Mouse (Mus musculus) limb, embryonic 11.5 days (tissue): ENCODE results near the gene Magi2. TPM values are rescaled to one million over a fixed set of nuclear protein-coding genes. Genes with fewer than 3 reads are reported as not detected.

Source experiments
- ATAC-seq: fragments of 200-750 bp; cut with Nextera tagmentation; 2 replicates; pipeline ENCODE4 v1.8.0; 2017; ENCODE audit warnings: low read depth; ENCODE audit not compliant: insufficient number of reproducible peaks, low FRiP score, low TSS enrichment
- DNase-seq: peaks from one replicate; pipeline ENCODE4 v3.0.0-alpha.2; 2015; ENCODE audit warnings: low spot score
- H3K27ac ChIP-seq: fragments of 300-500 bp; sonication (generic); replicated peaks from 2 replicates; pipeline ENCODE4 v1.5.1; 2014; ENCODE audit warnings: low read depth, mild to moderate bottlenecking, low read length
- H3K27me3 ChIP-seq: fragments of 300-500 bp; sonication (generic); 2 replicates; pipeline ENCODE4 v1.6.1; 2014; ENCODE audit warnings: mild to moderate bottlenecking, low read length, mixed read lengths; ENCODE audit not compliant: control insufficient read depth, insufficient read depth
- H3K36me3 ChIP-seq: fragments of 300-500 bp; sonication (generic); 2 replicates; pipeline ENCODE4 v1.6.1; 2014; ENCODE audit warnings: mild to moderate bottlenecking, low read length, moderate library complexity, mixed read lengths; ENCODE audit not compliant: control insufficient read depth, insufficient read depth
- H3K4me1 ChIP-seq: fragments of 300-500 bp; sonication (generic); 2 replicates; pipeline ENCODE4 v1.6.1; 2014; ENCODE audit warnings: low read length, mixed read lengths; ENCODE audit not compliant: control insufficient read depth, insufficient read depth
- H3K4me2 ChIP-seq: fragments of 300-500 bp; sonication (generic); 2 replicates; pipeline ENCODE4 v1.6.1; 2014; ENCODE audit warnings: low read depth, mild to moderate bottlenecking, moderate library complexity; ENCODE audit not compliant: severe bottlenecking
- H3K4me3 ChIP-seq: fragments of 300-500 bp; sonication (generic); 2 replicates; pipeline ENCODE4 v1.5.1; 2014; ENCODE audit warnings: low read depth, low read length
- H3K9ac ChIP-seq: fragments of 300-500 bp; sonication (generic); 2 replicates; pipeline ENCODE4 v1.6.1; 2014; ENCODE audit warnings: mild to moderate bottlenecking, low read length
- H3K9me3 ChIP-seq: fragments of 300-500 bp; sonication (generic); 2 replicates; pipeline ENCODE4 v1.6.1; 2016; ENCODE audit warnings: low read length; ENCODE audit not compliant: control insufficient read depth
- WGBS: fragments of 180-500 bp; shearing (Covaris S2); extraction: QIAGEN DNeasy Blood & Tissue Kit; methylation state at CpG from one replicate; pipeline ENCODE4 v1.1.7; 2014; 5-methylcytosine and 5-hydroxymethylcytosine counted together
- polyA plus RNA-seq: library from polyadenylated mRNA; unstranded; fragments of >200 nt; fragmentation: Nextera tagmentation; extraction: Ambion mirVana; gene quantifications from 2 replicates; pipeline ENCODE4 v1.2.1, GENCODE M21; 2014

The Magi2 gene
- polyA plus RNA-seq, 1 experiment from 2014 or later, result 2.8 TPM

- ATAC-seq, result no peak
- H3K4me3 ChIP-seq, result no peak overlapping the region
- no peak for DNase-seq
- WGBS, result 81% methylated on average over 3 of the region's 3 CpGs
- no peak overlapping the region for H3K4me2 ChIP-seq
- no peaks in the 10 kb centered on the region for H3K4me1 ChIP-seq
- no peaks in the 10 kb centered on the region for H3K27me3 ChIP-seq
- H3K36me3 ChIP-seq, result no peaks in the 10 kb centered on the region
- H3K9ac ChIP-seq, result no peak overlapping the region
- H3K27ac ChIP-seq, result no peak overlapping the region
- H3K9me3 ChIP-seq, result no peaks in the 10 kb centered on the region
These were observed 1395.6 kb downstream of the Magi2 start for GRCm38 (mm10) chr5:20622417-20622816.

DNA sequence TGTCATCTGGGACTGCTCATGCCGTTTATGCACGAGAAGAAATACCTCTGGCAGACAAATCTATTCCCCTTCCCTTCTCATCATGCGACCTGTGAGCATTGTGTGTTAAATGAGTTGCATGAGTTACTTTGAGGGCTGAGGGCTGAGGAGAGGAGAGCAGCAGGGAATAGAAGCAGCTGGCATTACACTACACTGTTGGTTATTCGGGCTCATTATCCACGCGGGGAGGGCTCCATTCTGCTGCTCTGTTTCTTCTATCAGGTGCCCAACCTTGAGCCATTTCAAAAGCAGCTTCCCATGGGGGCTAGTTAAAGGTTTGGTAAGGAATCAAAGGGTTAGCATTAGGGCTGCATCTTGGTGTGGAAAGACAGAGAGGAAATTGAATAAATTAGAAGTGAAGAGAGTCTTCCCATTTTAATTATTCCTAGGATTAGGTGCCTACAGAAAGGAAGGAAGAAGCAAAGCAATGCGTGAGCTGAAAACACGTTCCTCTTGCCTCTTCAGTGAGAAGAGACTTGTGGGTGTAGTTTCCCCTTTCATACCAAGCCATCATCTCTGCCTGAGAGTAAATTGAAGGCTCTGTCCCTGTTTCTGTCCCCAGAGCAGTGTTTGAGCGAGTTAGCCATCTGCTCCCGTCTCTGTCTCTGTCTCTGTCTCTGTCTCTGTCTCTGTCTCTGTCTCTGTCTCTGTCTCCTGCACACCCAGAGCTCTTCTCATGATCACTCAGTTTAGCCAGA lies 1396.2 kb downstream of the Magi2 start:
- Histone ChIP-seq H3K4me2 (no peak overlapping the region), H3K9me3 (no peaks in the 10 kb centered on the region), H3K36me3 (no peaks in the 10 kb centered on the region), H3K4me3 (no peak overlapping the region), H3K27ac (no peak overlapping the region), H3K4me1 (no peaks in the 10 kb centered on the region), H3K27me3 (no peaks in the 10 kb centered on the region), H3K9ac (no peak overlapping the region)
- DNase-seq (no peak), ATAC-seq (no peak)
- 67% methylated on average over 10 of the region's 10 CpGs for WGBS

DNA sequence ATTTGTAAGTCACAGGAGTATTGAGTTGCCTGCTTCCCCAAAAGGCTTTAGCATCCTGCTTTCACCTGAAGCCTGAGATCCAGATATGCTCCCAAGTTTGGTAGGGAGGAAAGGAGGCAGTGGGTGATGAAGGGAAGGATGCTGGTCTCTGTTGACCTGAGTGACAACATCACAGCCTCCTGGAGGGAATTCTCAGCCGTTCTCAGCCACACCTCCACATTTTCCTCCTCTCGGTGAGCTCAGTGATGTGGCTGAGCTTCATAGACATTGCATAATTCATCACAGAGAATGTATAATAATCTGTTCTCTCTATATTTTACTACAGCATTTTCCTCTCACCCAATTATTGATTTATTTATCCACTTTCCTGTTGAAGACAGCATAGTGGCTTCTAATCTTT lies 1398.3 kb downstream of the Magi2 start:
- no peaks in the 10 kb centered on the region for H3K9me3 ChIP-seq
- no peak for DNase-seq
- H3K4me2 ChIP-seq, result no peak overlapping the region
- 78% methylated on average over 2 of the region's 2 CpGs for WGBS
- no peak for ATAC-seq
- H3K27me3 ChIP-seq, result no peaks in the 10 kb centered on the region
- H3K4me1 ChIP-seq, result no peaks in the 10 kb centered on the region
- H3K36me3 ChIP-seq, result no peaks in the 10 kb centered on the region
- no peak overlapping the region for H3K27ac ChIP-seq
- no peak overlapping the region for H3K9ac ChIP-seq
- no peak overlapping the region for H3K4me3 ChIP-seq

- H3K4me2 ChIP-seq, result no peak overlapping the region
- no peak for ATAC-seq
- no peaks in the 10 kb centered on the region for H3K27me3 ChIP-seq
- no peak overlapping the region for H3K4me3 ChIP-seq
- no peaks in the 10 kb centered on the region for H3K36me3 ChIP-seq
- H3K27ac ChIP-seq, result no peak overlapping the region
- H3K9ac ChIP-seq, result no peak overlapping the region
- 80% methylated on average over 4 of the region's 4 CpGs for WGBS
- no peak for DNase-seq
- no peaks in the 10 kb centered on the region for H3K9me3 ChIP-seq
- H3K4me1 ChIP-seq, result no peaks in the 10 kb centered on the region
These were observed 1402.2 kb downstream of the Magi2 start for GRCm38 (mm10) chr5:20628954-20629601.

DNA sequence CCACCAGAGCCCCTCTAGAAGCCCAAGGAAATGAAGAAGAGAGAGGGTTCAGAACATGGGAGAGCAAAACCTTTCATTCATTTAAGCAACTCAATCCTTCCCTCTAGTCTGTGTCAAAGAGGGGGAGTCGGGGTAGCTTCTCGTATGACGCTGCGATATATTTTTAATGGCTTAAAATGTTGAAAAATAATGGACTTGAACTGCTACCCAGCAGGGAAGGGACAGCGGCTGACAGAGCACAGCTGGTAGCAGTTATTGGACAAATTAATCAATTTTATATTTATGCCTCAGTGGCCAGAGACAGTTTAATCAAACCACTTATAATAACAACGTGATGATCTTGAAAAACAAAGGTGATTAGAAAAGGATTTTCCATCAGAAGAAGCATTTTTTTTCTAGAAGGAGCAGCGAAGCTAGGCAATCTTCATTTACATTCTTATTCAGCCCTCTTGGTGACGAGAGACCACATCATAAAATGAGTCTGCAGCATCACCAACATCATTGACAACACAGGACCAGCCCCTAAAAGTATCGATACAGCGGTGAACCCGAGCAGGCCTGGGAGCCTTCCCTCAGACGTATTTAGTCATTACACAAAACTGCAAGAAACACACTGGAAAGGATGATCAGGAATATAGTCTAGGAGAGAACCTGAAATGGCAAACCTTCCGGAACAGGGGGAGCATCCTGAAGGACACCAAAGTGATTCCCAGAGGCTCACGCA lies 1407.4 kb downstream of the Magi2 start:
- ATAC-seq, result no peak
- Histone ChIP-seq H3K4me2 (no peak overlapping the region), H3K4me3 (no peak overlapping the region), H3K9me3 (no peaks in the 10 kb centered on the region), H3K36me3 (no peaks in the 10 kb centered on the region), H3K27ac (no peak overlapping the region), H3K27me3 (no peaks in the 10 kb centered on the region), H3K4me1 (no peaks in the 10 kb centered on the region), H3K9ac (no peak overlapping the region)
- no peak for DNase-seq
- 75% methylated on average over 14 of the region's 14 CpGs for WGBS

GRCm38 (mm10) chr5:20634822-20635221 lies 1408.0 kb downstream of the Magi2 start:
- Histone ChIP-seq H3K27ac (no peak overlapping the region), H3K36me3 (no peaks in the 10 kb centered on the region)
- no peak for ATAC-seq

DNA sequence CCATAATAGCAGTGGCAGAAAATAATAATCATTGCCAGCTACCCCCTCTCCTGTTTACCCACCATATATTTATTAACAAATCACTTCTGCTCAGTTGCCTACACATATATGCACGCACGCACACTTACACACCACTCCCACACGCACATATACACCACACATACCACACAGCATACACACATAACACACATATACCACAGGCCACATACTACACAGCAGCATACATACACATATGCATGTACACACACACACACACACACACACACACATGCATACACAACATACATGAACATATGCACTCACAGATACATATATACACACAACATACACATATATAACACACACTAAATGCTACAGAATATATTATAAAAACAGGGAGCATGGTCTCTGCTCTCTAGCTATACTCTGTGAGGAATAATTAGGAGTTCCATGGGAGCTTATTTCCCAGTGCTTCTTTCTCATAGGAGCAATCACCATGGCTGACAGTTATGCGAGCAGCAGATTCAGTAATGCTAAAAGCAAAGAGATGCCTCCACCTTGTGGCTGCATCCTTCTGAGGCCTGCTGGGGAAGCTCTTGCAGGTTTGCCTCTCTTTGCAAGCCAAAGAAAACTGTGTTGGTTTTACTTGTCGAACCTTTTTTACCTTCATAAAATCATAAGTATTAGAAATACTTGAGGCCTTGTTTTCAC lies 1410.6 kb downstream of the Magi2 start:
- WGBS, result 81% methylated on average over 5 of the region's 5 CpGs
- Histone ChIP-seq H3K4me2 (no peak overlapping the region), H3K9me3 (no peaks in the 10 kb centered on the region), H3K27ac (no peak overlapping the region), H3K36me3 (no peaks in the 10 kb centered on the region), H3K4me3 (no peak overlapping the region), H3K27me3 (no peaks in the 10 kb centered on the region), H3K4me1 (no peaks in the 10 kb centered on the region), H3K9ac (no peak overlapping the region)
- DNase-seq (no peak), ATAC-seq (no peak)

More at GRCm38 (mm10) chr5:20634822-20635221, 1408.0 kb downstream of the Magi2 start:
- 83% methylated on average over 8 of the region's 8 CpGs for WGBS
- no peaks in the 10 kb centered on the region for H3K4me1 ChIP-seq
- H3K9me3 ChIP-seq, result no peaks in the 10 kb centered on the region
- H3K4me3 ChIP-seq, result no peak overlapping the region
- no peaks in the 10 kb centered on the region for H3K27me3 ChIP-seq
- no peak overlapping the region for H3K4me2 ChIP-seq
- DNase-seq, result no peak
- H3K9ac ChIP-seq, result no peak overlapping the region

DNA sequence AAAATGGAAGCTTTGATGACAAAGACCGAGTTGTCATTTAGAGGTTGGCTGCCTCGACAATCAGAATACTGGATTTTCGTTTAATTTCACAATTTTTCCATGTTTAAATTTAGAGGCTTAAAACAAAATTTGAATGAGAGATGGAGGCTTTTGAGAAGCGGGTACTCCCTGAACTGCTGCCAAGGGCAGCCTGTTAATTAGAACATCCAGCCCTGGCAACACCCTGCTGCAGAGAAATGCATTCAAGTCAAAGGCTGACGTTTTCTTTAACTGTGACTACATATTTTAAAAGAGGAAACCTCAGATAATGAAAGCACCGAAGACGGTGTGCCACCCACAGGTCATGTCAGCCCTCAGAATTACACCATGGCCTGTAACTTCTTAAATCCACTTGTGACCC lies 1415.4 kb downstream of the Magi2 start:
- no peak for ATAC-seq
- Histone ChIP-seq H3K4me1 (no peaks in the 10 kb centered on the region), H3K36me3 (no peaks in the 10 kb centered on the region), H3K9me3 (no peaks in the 10 kb centered on the region), H3K9ac (no peak overlapping the region), H3K4me2 (no peak overlapping the region), H3K4me3 (no peak overlapping the region), H3K27ac (no peak overlapping the region), H3K27me3 (no peaks in the 10 kb centered on the region)
- DNase-seq, result no peak
- 86% methylated on average over 7 of the region's 7 CpGs for WGBS
